In the genomic region with DNA sequence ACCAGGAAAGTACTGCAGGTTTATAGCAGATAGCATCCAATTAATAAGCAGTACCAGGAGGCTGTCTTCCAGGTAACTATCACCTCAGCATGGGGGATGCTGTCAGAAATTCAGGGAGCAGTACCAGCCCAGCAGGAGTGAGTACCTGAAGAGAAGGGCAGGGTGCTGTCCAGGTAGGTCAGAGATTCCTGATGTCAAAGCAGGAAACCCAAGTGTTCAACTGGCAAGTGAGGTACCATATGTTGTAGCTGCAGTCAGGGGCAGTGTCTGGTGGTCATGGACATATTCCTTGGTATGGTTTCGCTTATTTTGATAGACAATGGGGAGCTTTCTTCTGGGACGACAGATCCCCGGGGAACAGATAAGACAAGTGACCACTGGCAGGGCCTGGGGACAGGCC, we compare ENCODE assay signal across 14 mouse cellular contexts. TPM values are rescaled to one million over a fixed set of nuclear protein-coding genes. Genes with fewer than 3 reads are reported as not detected.
A peak's percentile ranks its signal among the peaks of the same experiment; 100 is the strongest.
DNase-seq lines count a peak whose midpoint lies in the region; ATAC-seq and TF ChIP-seq lines count a peak whose summit lies in the region.
"Had no signal": no experiment of that assay in that cellular context is flagged by ENCODE, and none has a peak within 500 bp of the region (broad histone marks: within the 10 kb centered on the region; RNA-seq: fewer than 3 reads in every experiment).

No protein-coding gene starts in this region.

- no peak for ATAC-seq in forebrain, embryonic 11.5 days (replicated peaks; ENCODE audit: low FRiP score)
- ATAC-seq in hindbrain, embryonic 14.5 days (ENCODE audit: low FRiP score): no peak
- ATAC-seq in midbrain, postnatal 0 days (ENCODE audit: low FRiP score): no peak
- ATAC-seq in granulocyte monocyte progenitor cell, adult 5-6 weeks (replicated peaks; ENCODE audit: poor library complexity, severe bottlenecking): no peak
- no peak for ATAC-seq in intestine, embryonic 16.5 days
- ATAC-seq in lung, postnatal 0 days: no peak

- H3K36me3 ChIP-seq in forebrain, embryonic 11.5 days (ENCODE audit: control insufficient read depth, insufficient read depth, low read length): no peaks in the 10 kb centered on the region
- peaks cover 16% of the 10 kb centered on the region for H3K36me3 ChIP-seq in hindbrain, embryonic 14.5 days (replicated peaks; ENCODE audit: control insufficient read depth, insufficient read depth)
- H3K36me3 ChIP-seq in midbrain, postnatal 0 days (ENCODE audit: insufficient read depth, low read length): peaks cover 17% of the 10 kb centered on the region
- H3K36me3 ChIP-seq in intestine, embryonic 16.5 days (ENCODE audit: control insufficient read depth, insufficient read depth, low read length): no peaks in the 10 kb centered on the region
- H3K36me3 ChIP-seq in lung, postnatal 0 days (ENCODE audit: insufficient read depth, low read length): no peaks in the 10 kb centered on the region
- H3K36me3 ChIP-seq: heart, embryonic 15.5 days had no signal

- H3K4me3 ChIP-seq in cerebellum, adult 2 months (replicated peaks; ENCODE audit: insufficient read depth, low read depth, low read length): peak overlapping the region; percentile 99
- no peak overlapping the region; the same call in 1 of the 2 replicates for H3K4me3 ChIP-seq in forebrain, embryonic 11.5 days (ENCODE audit: low read depth, low read length)
- H3K4me3 ChIP-seq in hindbrain, embryonic 14.5 days (replicated peaks; ENCODE audit: low read length): peak overlapping the region; percentile 74
- peak overlapping the region; percentile 80 for H3K4me3 ChIP-seq in midbrain, postnatal 0 days (ENCODE audit: low read depth, low read length)
- no peak overlapping the region for H3K4me3 ChIP-seq in intestine, embryonic 16.5 days (ENCODE audit: low read length)
- H3K4me3 ChIP-seq in lung, postnatal 0 days (ENCODE audit: low read depth, low read length): no peak overlapping the region
- H3K4me3 ChIP-seq: heart, embryonic 15.5 days had no signal

- peak overlapping the region; percentile 86; the same call in 1 of the 2 replicates for H3K4me2 ChIP-seq in forebrain, embryonic 11.5 days (ENCODE audit: low read depth, low read length, severe bottlenecking)
- peak overlapping the region; percentile 91 for H3K4me2 ChIP-seq in hindbrain, embryonic 14.5 days (replicated peaks)
- peak overlapping the region; percentile 85 for H3K4me2 ChIP-seq in midbrain, postnatal 0 days (ENCODE audit: low read depth, low read length, poor library complexity, severe bottlenecking)
- no peak overlapping the region for H3K4me2 ChIP-seq in intestine, embryonic 16.5 days (ENCODE audit: low read depth, low read length)
- H3K4me2 ChIP-seq in lung, postnatal 0 days (replicated peaks; ENCODE audit: low read depth, low read length): no peak overlapping the region
- H3K4me2 ChIP-seq: heart, embryonic 15.5 days had no signal

- DNase-seq in cerebellum, adult 2 months: peak in 1 of 2 experiments; percentile 51
- no peak for DNase-seq in cerebellum, adult 11 months
- DNase-seq in forebrain, embryonic 11.5 days (ENCODE audit: low spot score): no peak
- no peak for DNase-seq in hindbrain, embryonic 14.5 days (ENCODE audit: low spot score)
- DNase-seq in midbrain, postnatal 0 days (ENCODE audit: low spot score): no peak
- no peak for DNase-seq in lung, postnatal 0 days (ENCODE audit: low spot score)
- DNase-seq: adrenal gland, adult 8-10 months; gastrocnemius, postnatal 25 days; kidney, adult 11 months; liver; spleen, adult 18-20 months had no signal

- H3K9me3 ChIP-seq in forebrain, embryonic 11.5 days (ENCODE audit: control insufficient read depth, low read length): no peaks in the 10 kb centered on the region
- no peaks in the 10 kb centered on the region for H3K9me3 ChIP-seq in hindbrain, embryonic 14.5 days (ENCODE audit: control insufficient read depth, low read length)
- no peaks in the 10 kb centered on the region for H3K9me3 ChIP-seq in midbrain, postnatal 0 days (ENCODE audit: low read length)
- H3K9me3 ChIP-seq in intestine, embryonic 16.5 days (ENCODE audit: control insufficient read depth, low read length): no peaks in the 10 kb centered on the region
- H3K9me3 ChIP-seq in lung, postnatal 0 days (ENCODE audit: low read length): no peaks in the 10 kb centered on the region
- H3K9me3 ChIP-seq: heart, embryonic 15.5 days had no signal

- TF ChIP-seq POLR2A in cerebellum, adult 2 months (IDR thresholded peaks at IDR 0.05; ENCODE audit: borderline replicate concordance, insufficient read depth, low read length): no peak

- TF ChIP-seq CTCF in cerebellum, adult 2 months (IDR thresholded peaks at IDR 0.05; ENCODE audit: borderline replicate concordance, insufficient read depth, low read depth, low read length): no peak
- no peak for TF ChIP-seq CTCF in midbrain, postnatal 0 days (IDR thresholded peaks at IDR 0.05)
- TF ChIP-seq CTCF in lung, postnatal 0 days (IDR thresholded peaks at IDR 0.05): no peak

- TF ChIP-seq EP300 in lung, postnatal 0 days (IDR thresholded peaks at IDR 0.05): no peak

- peaks cover 6% of the 10 kb centered on the region for H3K4me1 ChIP-seq in cerebellum, adult 2 months (ENCODE audit: control insufficient read depth, insufficient read depth, low read length)
- H3K4me1 ChIP-seq in forebrain, embryonic 11.5 days (replicated peaks; ENCODE audit: control insufficient read depth, insufficient read depth, low read length): peaks cover 4% of the 10 kb centered on the region; the same call in 1 of the 2 replicates
- peaks cover 18% of the 10 kb centered on the region for H3K4me1 ChIP-seq in hindbrain, embryonic 14.5 days (replicated peaks; ENCODE audit: control insufficient read depth, insufficient read depth, low read length)
- peaks cover 16% of the 10 kb centered on the region; the same call in 1 of the 2 replicates for H3K4me1 ChIP-seq in midbrain, postnatal 0 days (ENCODE audit: insufficient read depth, low read length)
- 0 out of 2 replicates have a peak, but pooled peaks cover 5% of the 10 kb centered on the region for H3K4me1 ChIP-seq in intestine, embryonic 16.5 days (ENCODE audit: control insufficient read depth, insufficient read depth, low read length)
- H3K4me1 ChIP-seq in lung, postnatal 0 days (ENCODE audit: insufficient read depth, low read depth, low read length): no peaks in the 10 kb centered on the region

- no peaks in the 10 kb centered on the region for H3K27me3 ChIP-seq in cerebellum, adult 2 months (ENCODE audit: control insufficient read depth, insufficient read depth, low read length)
- peaks cover 5% of the 10 kb centered on the region; the same call in 1 of the 2 replicates for H3K27me3 ChIP-seq in forebrain, embryonic 11.5 days (ENCODE audit: control insufficient read depth, insufficient read depth, low read length)
- no peaks in the 10 kb centered on the region; the same call in 1 of the 2 replicates for H3K27me3 ChIP-seq in hindbrain, embryonic 14.5 days (ENCODE audit: control insufficient read depth, insufficient read depth, low read length)
- no peaks in the 10 kb centered on the region for H3K27me3 ChIP-seq in midbrain, postnatal 0 days (ENCODE audit: insufficient read depth, low read length)
- H3K27me3 ChIP-seq in intestine, embryonic 16.5 days (replicated peaks; ENCODE audit: control insufficient read depth, insufficient read depth, low read length): peaks cover 31% of the 10 kb centered on the region
- H3K27me3 ChIP-seq in lung, postnatal 0 days (replicated peaks; ENCODE audit: insufficient read depth, low read length): peaks cover 19% of the 10 kb centered on the region

- WGBS in cerebellum, adult 2 months: 10% methylated on average over 3 of the region's 3 CpGs
- 65% methylated on average over 3 of the region's 3 CpGs for WGBS in forebrain, embryonic 11.5 days
- 56% methylated on average over 3 of the region's 3 CpGs for WGBS in hindbrain, embryonic 14.5 days
- WGBS in midbrain, postnatal 0 days: 47% methylated on average over 3 of the region's 3 CpGs
- 66% methylated on average over 3 of the region's 3 CpGs for WGBS in intestine, embryonic 16.5 days
- 69% methylated on average over 3 of the region's 3 CpGs for WGBS in lung, postnatal 0 days

- H3K9ac ChIP-seq in forebrain, embryonic 11.5 days (ENCODE audit: low read length): no peak overlapping the region
- peak overlapping the region; percentile 89 for H3K9ac ChIP-seq in hindbrain, embryonic 14.5 days
- peak overlapping the region; percentile 97 for H3K9ac ChIP-seq in midbrain, postnatal 0 days (replicated peaks; ENCODE audit: low read length, poor library complexity, severe bottlenecking)
- no peak overlapping the region for H3K9ac ChIP-seq in intestine, embryonic 16.5 days (ENCODE audit: low read depth, low read length)
- H3K9ac ChIP-seq in lung, postnatal 0 days (replicated peaks; ENCODE audit: low read depth): no peak overlapping the region
- H3K9ac ChIP-seq: heart, embryonic 15.5 days had no signal

- peak overlapping the region; percentile 98 for H3K27ac ChIP-seq in cerebellum, adult 2 months (ENCODE audit: insufficient read depth, low read length)
- no peak overlapping the region for H3K27ac ChIP-seq in forebrain, embryonic 11.5 days (ENCODE audit: low read depth, low read length)
- peak overlapping the region; percentile 93 for H3K27ac ChIP-seq in hindbrain, embryonic 14.5 days
- peak overlapping the region; percentile 98 for H3K27ac ChIP-seq in midbrain, postnatal 0 days (ENCODE audit: low read depth, low read length)
- no peak overlapping the region for H3K27ac ChIP-seq in intestine, embryonic 16.5 days (ENCODE audit: low read length)
- H3K27ac ChIP-seq in lung, postnatal 0 days (ENCODE audit: low read length): no peak overlapping the region
- H3K27ac ChIP-seq: heart, embryonic 15.5 days had no signal

RNA-seq across cellular contexts. Expression of gene Stmn3, which starts 1.9 kb away (rescaled TPM):
- 1,100 TPM in 2 replicates for polyA plus RNA-seq in cerebellum, adult 2 months (2012; rRNA removed)
- polyA plus RNA-seq in forebrain, embryonic 11.5 days (2014; fragmentation: Nextera tagmentation; extraction: Ambion mirVana): 212 and 228 TPM in 2 replicates
- 1,468 and 1,594 TPM in 2 replicates for polyA plus RNA-seq in hindbrain, embryonic 14.5 days (2014; fragmentation: Nextera tagmentation; extraction: Ambion mirVana)
- total RNA-seq in midbrain, postnatal 0 days (2014; rRNA removed): 1,320 and 1,471 TPM in 2 replicates
- polyA plus RNA-seq in midbrain, postnatal 0 days (2015; fragmentation: Nextera tagmentation; extraction: Ambion mirVana): 1,883 and 2,098 TPM in 2 replicates
- total RNA-seq in granulocyte monocyte progenitor cell, adult 5-6 weeks (2014; fragmentation: Nextera tagmentation): not detected in 2 replicates
- not detected in 2 replicates for total RNA-seq in granulocyte monocyte progenitor cell, adult 5-6 weeks (2017)
- polyA plus RNA-seq in intestine, embryonic 16.5 days (2015; fragmentation: Nextera tagmentation; extraction: Ambion mirVana): 36.3 and 40.2 TPM in 2 replicates
- polyA plus RNA-seq in lung, postnatal 0 days (2015; fragmentation: Nextera tagmentation; extraction: Ambion mirVana): 0.51 and 0.95 TPM in 2 replicates

RNA-seq across cellular contexts. Expression of gene Rtel1, which starts 7.1 kb away (rescaled TPM):
- polyA plus RNA-seq in cerebellum, adult 2 months (2012; rRNA removed): 88.5 and 103 TPM in 2 replicates
- 66.5 and 68.3 TPM in 2 replicates for polyA plus RNA-seq in forebrain, embryonic 11.5 days (2014; fragmentation: Nextera tagmentation; extraction: Ambion mirVana)
- polyA plus RNA-seq in hindbrain, embryonic 14.5 days (2014; fragmentation: Nextera tagmentation; extraction: Ambion mirVana): 39.9 and 40.8 TPM in 2 replicates
- total RNA-seq in midbrain, postnatal 0 days (2014; rRNA removed): 46.6 and 59.4 TPM in 2 replicates
- 26.5 and 27.4 TPM in 2 replicates for polyA plus RNA-seq in midbrain, postnatal 0 days (2015; fragmentation: Nextera tagmentation; extraction: Ambion mirVana)
- 63.9 and 85.0 TPM in 2 replicates for total RNA-seq in granulocyte monocyte progenitor cell, adult 5-6 weeks (2014; fragmentation: Nextera tagmentation)
- total RNA-seq in granulocyte monocyte progenitor cell, adult 5-6 weeks (2017): 30.1 and 47.5 TPM in 2 replicates
- polyA plus RNA-seq in intestine, embryonic 16.5 days (2015; fragmentation: Nextera tagmentation; extraction: Ambion mirVana): 31.0 and 32.0 TPM in 2 replicates
- 8.0 and 10.4 TPM in 2 replicates for polyA plus RNA-seq in lung, postnatal 0 days (2015; fragmentation: Nextera tagmentation; extraction: Ambion mirVana)

RNA-seq across cellular contexts. Expression of gene Gmeb2, which starts 24.6 kb away (rescaled TPM):
- 28.7 and 30.1 TPM in 2 replicates for polyA plus RNA-seq in cerebellum, adult 2 months (2012; rRNA removed)
- 21.7 and 22.9 TPM in 2 replicates for polyA plus RNA-seq in forebrain, embryonic 11.5 days (2014; fragmentation: Nextera tagmentation; extraction: Ambion mirVana)
- 16.7 and 18.0 TPM in 2 replicates for polyA plus RNA-seq in hindbrain, embryonic 14.5 days (2014; fragmentation: Nextera tagmentation; extraction: Ambion mirVana)
- 16.0 and 17.4 TPM in 2 replicates for total RNA-seq in midbrain, postnatal 0 days (2014; rRNA removed)
- 8.6 and 9.2 TPM in 2 replicates for polyA plus RNA-seq in midbrain, postnatal 0 days (2015; fragmentation: Nextera tagmentation; extraction: Ambion mirVana)
- 11.8 and 15.3 TPM in 2 replicates for total RNA-seq in granulocyte monocyte progenitor cell, adult 5-6 weeks (2014; fragmentation: Nextera tagmentation)
- total RNA-seq in granulocyte monocyte progenitor cell, adult 5-6 weeks (2017): 10.4 and 16.5 TPM in 2 replicates
- 11.7 and 12.9 TPM in 2 replicates for polyA plus RNA-seq in intestine, embryonic 16.5 days (2015; fragmentation: Nextera tagmentation; extraction: Ambion mirVana)
- polyA plus RNA-seq in lung, postnatal 0 days (2015; fragmentation: Nextera tagmentation; extraction: Ambion mirVana): 7.6 and 7.8 TPM in 2 replicates

RNA-seq across cellular contexts. Expression of gene Zgpat, which starts 52.3 kb away (rescaled TPM):
- polyA plus RNA-seq in cerebellum, adult 2 months (2012; rRNA removed): 102 and 106 TPM in 2 replicates
- 52.3 and 54.7 TPM in 2 replicates for polyA plus RNA-seq in forebrain, embryonic 11.5 days (2014; fragmentation: Nextera tagmentation; extraction: Ambion mirVana)
- polyA plus RNA-seq in hindbrain, embryonic 14.5 days (2014; fragmentation: Nextera tagmentation; extraction: Ambion mirVana): 66.7 and 67.6 TPM in 2 replicates
- 79.2 and 102 TPM in 2 replicates for total RNA-seq in midbrain, postnatal 0 days (2014; rRNA removed)
- polyA plus RNA-seq in midbrain, postnatal 0 days (2015; fragmentation: Nextera tagmentation; extraction: Ambion mirVana): 44.3 and 48.8 TPM in 2 replicates
- total RNA-seq in granulocyte monocyte progenitor cell, adult 5-6 weeks (2014; fragmentation: Nextera tagmentation): 12.8 and 18.3 TPM in 2 replicates
- total RNA-seq in granulocyte monocyte progenitor cell, adult 5-6 weeks (2017): 29.8 and 35.7 TPM in 2 replicates
- polyA plus RNA-seq in intestine, embryonic 16.5 days (2015; fragmentation: Nextera tagmentation; extraction: Ambion mirVana): 36.9 and 38.5 TPM in 2 replicates
- 22.9 and 26.8 TPM in 2 replicates for polyA plus RNA-seq in lung, postnatal 0 days (2015; fragmentation: Nextera tagmentation; extraction: Ambion mirVana)

RNA-seq across cellular contexts. Expression of gene Arfrp1, which starts 52.8 kb away (rescaled TPM):
- 75.6 and 77.7 TPM in 2 replicates for polyA plus RNA-seq in cerebellum, adult 2 months (2012; rRNA removed)
- 64.5 and 77.0 TPM in 2 replicates for polyA plus RNA-seq in forebrain, embryonic 11.5 days (2014; fragmentation: Nextera tagmentation; extraction: Ambion mirVana)
- 62.3 and 63.3 TPM in 2 replicates for polyA plus RNA-seq in hindbrain, embryonic 14.5 days (2014; fragmentation: Nextera tagmentation; extraction: Ambion mirVana)
- 25.4 and 27.2 TPM in 2 replicates for total RNA-seq in midbrain, postnatal 0 days (2014; rRNA removed)
- polyA plus RNA-seq in midbrain, postnatal 0 days (2015; fragmentation: Nextera tagmentation; extraction: Ambion mirVana): 72.1 and 77.1 TPM in 2 replicates
- 34.1 and 43.2 TPM in 2 replicates for total RNA-seq in granulocyte monocyte progenitor cell, adult 5-6 weeks (2014; fragmentation: Nextera tagmentation)
- 38.6 and 39.2 TPM in 2 replicates for total RNA-seq in granulocyte monocyte progenitor cell, adult 5-6 weeks (2017)
- 52.5 and 54.0 TPM in 2 replicates for polyA plus RNA-seq in intestine, embryonic 16.5 days (2015; fragmentation: Nextera tagmentation; extraction: Ambion mirVana)
- 46.5 and 46.6 TPM in 2 replicates for polyA plus RNA-seq in lung, postnatal 0 days (2015; fragmentation: Nextera tagmentation; extraction: Ambion mirVana)

Comparison
In these comparisons a context has a peak if more than half of its experiments do, and no peak if none do; other contexts are left out.
1. H3K27ac ChIP-seq: peak in cerebellum, adult 2 months (single experiment), hindbrain, embryonic 14.5 days (single experiment) and midbrain, postnatal 0 days (single experiment); none in forebrain, embryonic 11.5 days (single experiment), intestine, embryonic 16.5 days (single experiment) and lung, postnatal 0 days (single experiment).
2. H3K4me3 ChIP-seq: peak in cerebellum, adult 2 months (single experiment), hindbrain, embryonic 14.5 days (single experiment) and midbrain, postnatal 0 days (single experiment); none in forebrain, embryonic 11.5 days (single experiment), intestine, embryonic 16.5 days (single experiment) and lung, postnatal 0 days (single experiment).
3. H3K4me2 ChIP-seq: peak in forebrain, embryonic 11.5 days (single experiment), hindbrain, embryonic 14.5 days (single experiment) and midbrain, postnatal 0 days (single experiment); none in intestine, embryonic 16.5 days (single experiment) and lung, postnatal 0 days (single experiment).
4. H3K9ac ChIP-seq: peak in hindbrain, embryonic 14.5 days (single experiment) and midbrain, postnatal 0 days (single experiment); none in forebrain, embryonic 11.5 days (single experiment), intestine, embryonic 16.5 days (single experiment) and lung, postnatal 0 days (single experiment).
5. RNA of gene Stmn3, which starts 1.9 kb away (polyA plus RNA-seq): 1,883 to 2,098 TPM in midbrain, postnatal 0 days, 1,468 to 1,594 TPM in hindbrain, embryonic 14.5 days, 1,100 TPM in cerebellum, adult 2 months, 212 to 228 TPM in forebrain, embryonic 11.5 days and 36.3 to 40.2 TPM in intestine, embryonic 16.5 days; 0.51 to 0.95 TPM in lung, postnatal 0 days; every median in the first group is over 10 times any median in the second.